Mouse (Mus musculus) ES-E14 (cell line): ENCODE measurements around the gene Acoxl. TPM values are rescaled to one million over a fixed set of nuclear protein-coding genes. Genes with fewer than 3 reads are reported as not detected.

ENCODE experiments used
- DNase-seq: peaks from one replicate; pipeline ENCODE4 v3.0.0-alpha.2; 2013; ENCODE audit warnings: low read depth, low spot score
- H3K27ac ChIP-seq: 2 replicates; pipeline ENCODE4 v1.5.1; 2012; ENCODE audit warnings: low read depth, mild to moderate bottlenecking, low read length, moderate library complexity, mixed read lengths; ENCODE audit not compliant: poor library complexity, insufficient read depth, severe bottlenecking
- H3K36me3 ChIP-seq: 2 replicates; pipeline ENCODE4 v1.6.1; 2012; ENCODE audit warnings: mild to moderate bottlenecking, low read length, moderate library complexity, mixed read lengths; ENCODE audit not compliant: control insufficient read depth, poor library complexity, insufficient read depth, severe bottlenecking
- H3K4me1 ChIP-seq, 2 experiments: fragments of 150-350 bp in 1 of 2; sonication (generic) in 1 of 2; 2 replicates each; pipeline ENCODE4 v1.6.1; 2012; ENCODE audit warnings: low read length in 2 of 2, mild to moderate bottlenecking in 1 of 2, mixed read lengths in 1 of 2; ENCODE audit not compliant: control insufficient read depth in 2 of 2, insufficient read depth in 2 of 2, poor library complexity in 1 of 2
- H3K4me3 ChIP-seq, 2 experiments: fragments of 150-350 bp in 1 of 2; sonication (generic) in 1 of 2; 2 replicates each; pipeline ENCODE4 v1.5.1; 2012; ENCODE audit warnings: low read length in 2 of 2, low read depth in 1 of 2, mild to moderate bottlenecking in 1 of 2, mixed read lengths in 1 of 2; ENCODE audit not compliant: insufficient read depth in 1 of 2, poor library complexity in 1 of 2, severe bottlenecking in 1 of 2
- H3K9ac ChIP-seq: 2 replicates; pipeline ENCODE4 v1.6.1; 2012; ENCODE audit warnings: low read depth, mild to moderate bottlenecking, low read length, mixed read lengths; ENCODE audit not compliant: poor library complexity, insufficient read depth, severe bottlenecking
- H3K9me3 ChIP-seq: fragments of 150-350 bp; sonication (generic); 2 replicates; pipeline ENCODE4 v1.6.1; 2012; ENCODE audit warnings: low read depth, mild to moderate bottlenecking, low read length; ENCODE audit not compliant: control insufficient read depth, insufficient read depth
- CHD2 ChIP-seq: IDR thresholded peaks from 2 replicates; pipeline ENCODE4 v1.6.1; 2014; ENCODE audit warnings: mild to moderate bottlenecking, low read depth, low read length, inconsistent platforms
- HCFC1 ChIP-seq: IDR thresholded peaks from 2 replicates; pipeline ENCODE4 v1.6.1; 2012; ENCODE audit warnings: low read length, inconsistent platforms, borderline replicate concordance; ENCODE audit not compliant: insufficient read depth
- MAFK ChIP-seq: IDR thresholded peaks from 2 replicates; pipeline ENCODE4 v1.6.1; 2014; ENCODE audit warnings: mild to moderate bottlenecking, low read depth, low read length, inconsistent platforms; ENCODE audit not compliant: insufficient read depth
- ZC3H11A ChIP-seq: IDR thresholded peaks from 2 replicates; pipeline ENCODE4 v1.6.1; 2012; ENCODE audit warnings: low read depth, mild to moderate bottlenecking, inconsistent platforms, low read length, borderline replicate concordance
- ZNF384 ChIP-seq: IDR thresholded peaks from 2 replicates; pipeline ENCODE4 v1.6.1; 2012; ENCODE audit warnings: low read depth, low read length, inconsistent platforms
- in situ Hi-C, 2 experiments: fragments of 600-800 bp; cut with MboI; formaldehyde crosslinking; loops; one replicate each; pipeline ENCODE4 v1.15.1; 2025; ENCODE audit warnings: low sequenced_read_pairs in 2 of 2, inconsistent platforms in 1 of 2; ENCODE audit not compliant: unreplicated experiment in 2 of 2
- total RNA-seq: library from RNA; depleted of rRNA; stranded (reverse); fragments of 300-350 nt; gene quantifications from 2 replicates; pipeline ENCODE4 v1.2.3, GENCODE M21; 2012

The Acoxl gene
- total RNA-seq, 1 experiment: 0.98 TPM

DNA sequence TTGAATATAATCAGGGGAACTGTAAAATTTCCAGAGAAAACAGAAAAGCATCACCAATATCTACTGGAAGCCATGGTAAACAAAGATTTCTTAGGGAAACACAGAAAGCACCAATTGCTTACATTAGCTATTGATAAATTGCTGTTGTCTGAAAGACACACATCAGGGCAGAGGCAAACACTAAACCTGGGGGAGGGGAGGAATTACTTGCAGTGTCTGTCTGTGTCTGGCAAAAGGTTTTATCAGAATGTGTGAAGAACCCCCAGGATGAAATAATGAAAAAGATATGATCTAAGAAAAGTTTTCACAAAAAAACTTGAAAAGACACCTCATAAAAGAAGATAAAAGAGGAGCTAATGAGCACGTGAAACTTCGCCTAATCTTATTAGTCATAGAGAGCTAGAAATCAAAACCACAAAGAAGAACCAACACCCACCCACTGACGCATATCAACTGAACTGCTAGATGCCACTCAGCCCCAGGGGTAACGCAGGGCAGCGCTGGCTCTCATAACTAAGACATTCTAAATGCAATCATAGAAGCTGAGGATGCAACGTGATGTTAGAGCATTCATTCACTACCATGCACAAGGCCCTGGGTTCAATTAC lies 222.1 kb downstream of the Acoxl start:
- no peak for DNase-seq
- no peaks in the 10 kb centered on the region for H3K4me1 ChIP-seq
- H3K9me3 ChIP-seq: no peaks in the 10 kb centered on the region
- in situ Hi-C loops: no loop called here
- H3K36me3 ChIP-seq: no peaks in the 10 kb centered on the region
- TF ChIP-seq ZC3H11A: no peak
- no peak overlapping the region for H3K27ac ChIP-seq
- no peak overlapping the region for H3K4me3 ChIP-seq
- H3K9ac ChIP-seq: no peak overlapping the region

DNA sequence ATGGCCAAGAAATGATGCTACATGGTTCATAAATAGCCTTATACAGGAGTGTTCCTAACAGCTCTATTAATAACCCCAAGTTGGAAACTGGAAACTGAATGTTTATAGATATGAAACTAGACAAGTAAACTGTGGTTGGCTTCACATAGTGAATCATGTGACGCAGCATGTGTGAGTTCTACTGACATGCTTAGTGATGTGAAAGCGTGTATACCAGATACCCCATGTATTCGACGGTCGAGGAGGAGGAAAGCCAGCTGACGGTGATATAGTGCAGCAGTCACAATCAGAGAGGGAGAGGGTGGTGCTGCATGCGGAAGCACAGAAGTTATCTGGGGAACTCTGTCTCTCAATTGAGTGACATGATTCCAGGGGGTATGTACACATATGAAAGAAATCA lies 222.8 kb downstream of the Acoxl start:
- no peak overlapping the region for H3K4me3 ChIP-seq
- TF ChIP-seq CHD2: no peak
- TF ChIP-seq MAFK: no peak
- no peak for TF ChIP-seq HCFC1
- no peak for TF ChIP-seq ZC3H11A
- TF ChIP-seq ZNF384: no peak
- H3K27ac ChIP-seq: no peak overlapping the region
- no peaks in the 10 kb centered on the region for H3K4me1 ChIP-seq
- no peaks in the 10 kb centered on the region for H3K36me3 ChIP-seq
- H3K9me3 ChIP-seq: no peaks in the 10 kb centered on the region
- in situ Hi-C loops: no loop called here
- no peak for DNase-seq
- H3K9ac ChIP-seq: no peak overlapping the region

DNA sequence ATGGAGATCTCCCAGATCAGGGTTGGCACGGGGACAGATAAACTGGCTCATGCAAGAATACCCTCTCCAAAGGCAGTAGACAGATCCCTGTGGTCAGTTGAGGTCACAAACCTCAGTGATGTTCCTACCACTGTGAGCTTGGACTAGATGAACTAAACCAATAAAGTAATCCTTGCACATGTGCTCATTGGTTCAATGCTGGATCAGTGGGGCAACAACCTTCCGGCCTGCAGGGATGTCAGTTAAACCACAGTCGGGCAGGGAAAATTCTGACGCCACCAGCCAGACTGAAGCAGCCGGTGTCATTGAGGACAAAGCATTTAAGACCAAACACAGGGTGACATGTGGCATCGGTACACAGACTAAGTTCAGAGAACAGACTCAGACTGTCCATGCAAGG lies 224.1 kb downstream of the Acoxl start:
- in situ Hi-C loops: no loop called here
- no peak for TF ChIP-seq MAFK
- no peak for TF ChIP-seq HCFC1
- no peak for TF ChIP-seq ZC3H11A
- TF ChIP-seq ZNF384: no peak
- no peak for TF ChIP-seq CHD2

DNA sequence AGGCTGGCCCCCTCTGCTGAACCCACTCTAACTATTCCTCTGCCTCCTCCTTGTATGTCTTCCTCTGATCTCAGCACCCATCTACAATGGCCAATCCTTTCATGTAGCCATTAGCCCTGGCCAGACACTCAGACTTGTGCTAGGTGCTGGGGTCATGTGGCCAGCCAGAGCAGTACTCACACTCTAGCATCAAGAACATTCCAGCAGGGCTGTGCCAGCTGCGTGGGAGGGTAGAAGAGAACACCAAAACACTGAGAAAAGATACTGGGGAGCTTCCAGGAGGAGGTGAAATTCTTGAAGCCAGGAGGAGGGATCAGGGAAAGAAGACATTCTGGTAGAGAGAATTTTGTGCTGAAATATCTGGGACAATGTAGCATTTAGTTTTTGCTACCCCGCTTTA lies 226.3 kb downstream of the Acoxl start:
- in situ Hi-C loops: no loop called here
- no peak for TF ChIP-seq ZC3H11A
- no peak for TF ChIP-seq HCFC1
- TF ChIP-seq ZNF384: no peak
- no peak for TF ChIP-seq CHD2
- TF ChIP-seq MAFK: no peak
- no peak overlapping the region for H3K4me3 ChIP-seq
- no peaks in the 10 kb centered on the region for H3K9me3 ChIP-seq
- no peak overlapping the region for H3K27ac ChIP-seq
- no peak for DNase-seq
- no peaks in the 10 kb centered on the region for H3K4me1 ChIP-seq
- no peak overlapping the region for H3K9ac ChIP-seq
- H3K36me3 ChIP-seq: no peaks in the 10 kb centered on the region

More for the DNA sequence above, 224.1 kb downstream of the Acoxl start:
- H3K27ac ChIP-seq: no peak overlapping the region
- H3K9me3 ChIP-seq: no peaks in the 10 kb centered on the region
- no peak overlapping the region for H3K4me3 ChIP-seq
- DNase-seq: no peak
- no peaks in the 10 kb centered on the region for H3K36me3 ChIP-seq
- H3K9ac ChIP-seq: no peak overlapping the region
- H3K4me1 ChIP-seq: no peaks in the 10 kb centered on the region

DNA sequence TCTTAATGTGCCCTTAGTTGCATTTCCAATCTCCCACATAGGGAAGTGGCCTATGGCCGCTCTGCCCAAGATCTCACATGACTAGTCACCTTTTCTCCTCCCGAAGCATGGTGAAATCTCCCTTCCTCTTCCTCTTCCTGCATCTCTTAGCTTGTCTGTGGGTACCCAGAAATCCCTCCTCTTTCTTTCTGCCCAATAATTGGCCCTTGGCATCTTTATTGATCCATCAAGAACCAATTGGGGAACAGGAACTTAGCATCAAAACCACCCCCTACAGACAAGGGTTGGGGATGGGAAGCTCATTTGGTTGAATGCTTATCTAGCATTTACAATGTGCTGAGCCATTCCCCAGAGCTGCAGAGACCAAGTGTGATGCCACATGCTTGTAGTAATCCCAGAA lies 226.9 kb downstream of the Acoxl start:
- TF ChIP-seq CHD2: no peak
- TF ChIP-seq MAFK: no peak
- no peak for TF ChIP-seq ZC3H11A
- TF ChIP-seq ZNF384: no peak
- no peak for TF ChIP-seq HCFC1
- in situ Hi-C loops: no loop called here
- H3K4me1 ChIP-seq: no peaks in the 10 kb centered on the region
- DNase-seq: no peak
- H3K36me3 ChIP-seq: no peaks in the 10 kb centered on the region
- H3K9ac ChIP-seq: no peak overlapping the region
- H3K27ac ChIP-seq: no peak overlapping the region
- no peak overlapping the region for H3K4me3 ChIP-seq
- H3K9me3 ChIP-seq: no peaks in the 10 kb centered on the region
